Mouse (Mus musculus): ENCODE data around the gene Cep57. TPM values are rescaled to one million over a fixed set of nuclear protein-coding genes. Genes with fewer than 3 reads are reported as not detected.
"Not testable (repeated sequence)": the region's sequence is repeated elsewhere in the genome, so short reads cannot be mapped to it uniquely, and the experiment has no call there.

Gene Cep57
- polyA plus RNA-seq, 1 experiment from 2014 or later = 56.1 TPM

DNA sequence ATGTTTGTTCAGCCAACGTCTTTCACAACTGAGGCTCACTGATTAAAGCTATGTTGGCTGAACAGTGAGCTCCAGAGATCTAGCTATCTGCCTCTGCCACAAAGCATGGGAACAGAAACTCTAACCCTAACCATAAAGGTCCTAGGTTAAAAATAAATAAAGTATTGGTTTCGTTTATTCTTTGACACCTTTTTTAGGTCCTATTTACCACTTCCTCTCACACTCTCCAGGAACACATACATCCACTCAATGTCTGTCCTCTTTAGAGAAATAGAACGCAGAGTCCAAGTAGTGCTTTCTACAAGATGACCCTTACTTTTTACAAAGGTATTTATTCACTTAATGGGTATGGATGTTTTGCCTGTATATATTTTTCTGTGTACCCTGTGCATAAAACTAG is 6.1 kb downstream of the Cep57 start:
- WGBS = 94% methylated on average over 3 of the region's 3 CpGs
- Histone ChIP-seq H3K9ac (ENCODE audit: low read length) (no peak overlapping the region), H3K4me2 (ENCODE audit: low read length) (no peak overlapping the region), H3K4me1 (replicated peaks; ENCODE audit: control insufficient read depth, insufficient read depth, low read length) (peaks cover 14% of the 10 kb centered on the region), H3K27ac (ENCODE audit: low read depth) (no peak overlapping the region), H3K4me3 (ENCODE audit: low read depth, low read length) (no peak overlapping the region), H3K9me3 (ENCODE audit: control insufficient read depth, low read length) (no peaks in the 10 kb centered on the region), H3K36me3 (ENCODE audit: control insufficient read depth, insufficient read depth, low read length) (peaks cover 66% of the 10 kb centered on the region), H3K27me3 (replicated peaks; ENCODE audit: control insufficient read depth, insufficient read depth, low read length) (no peaks in the 10 kb centered on the region)
- DNase-seq (ENCODE audit: low spot score) = no peak
- no peak for ATAC-seq (replicated peaks; ENCODE audit: low FRiP score, low TSS enrichment, low read depth)

DNA sequence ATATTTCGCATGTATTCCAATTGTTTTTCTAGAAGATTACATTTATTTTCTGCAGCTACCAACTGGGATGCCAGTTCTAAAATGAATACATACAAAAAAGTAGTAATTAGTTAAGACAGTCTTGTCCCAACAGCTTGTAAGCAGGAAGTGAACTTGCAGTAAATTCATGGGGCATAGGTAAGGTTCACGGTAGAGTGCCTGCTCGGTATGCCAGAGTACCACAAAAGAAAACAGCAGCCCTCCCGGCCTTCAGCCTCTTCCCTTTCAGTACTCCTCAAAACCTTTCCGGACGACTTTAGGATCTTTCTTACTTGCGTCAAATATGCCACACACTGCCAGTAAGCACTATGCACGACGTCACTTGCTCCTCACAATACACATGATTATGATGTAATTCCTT is 8.5 kb downstream of the Cep57 start:
- ATAC-seq (replicated peaks; ENCODE audit: low FRiP score, low TSS enrichment, low read depth) (no peak), DNase-seq (ENCODE audit: low spot score) (no peak)
- H3K36me3 ChIP-seq (ENCODE audit: control insufficient read depth, insufficient read depth, low read length) = peaks cover 86% of the 10 kb centered on the region
- no peaks in the 10 kb centered on the region for H3K9me3 ChIP-seq (ENCODE audit: control insufficient read depth, low read length)
- H3K9ac ChIP-seq (ENCODE audit: low read length) = no peak overlapping the region
- H3K27ac ChIP-seq (ENCODE audit: low read depth) = no peak overlapping the region
- no peaks in the 10 kb centered on the region for H3K4me1 ChIP-seq (replicated peaks; ENCODE audit: control insufficient read depth, insufficient read depth, low read length)
- no peaks in the 10 kb centered on the region for H3K27me3 ChIP-seq (replicated peaks; ENCODE audit: control insufficient read depth, insufficient read depth, low read length)
- no peak overlapping the region for H3K4me3 ChIP-seq (ENCODE audit: low read depth, low read length)
- WGBS = 90% methylated on average over 9 of the region's 9 CpGs
- no peak overlapping the region for H3K4me2 ChIP-seq (ENCODE audit: low read length)

DNA sequence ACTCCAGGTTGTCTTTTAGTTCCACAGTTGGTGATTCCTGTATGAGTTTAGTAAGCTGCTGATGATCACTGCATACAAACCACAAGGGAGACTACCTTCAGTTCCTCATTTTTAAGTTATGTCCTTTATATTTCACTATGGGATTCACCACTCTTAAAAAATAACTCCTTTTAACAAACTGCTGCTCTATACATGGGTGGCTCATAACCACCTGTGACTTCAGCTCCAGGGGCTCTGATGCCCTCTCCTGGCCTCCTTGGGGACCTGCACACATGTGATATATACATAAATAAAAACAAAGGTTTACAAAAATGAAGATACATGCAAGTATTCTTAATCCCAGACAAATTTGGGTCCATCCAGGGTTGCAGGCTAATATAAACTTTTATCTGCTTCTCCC is 17.0 kb downstream of the Cep57 start:
- Histone ChIP-seq H3K4me3 (ENCODE audit: low read depth, low read length) (no peak overlapping the region), H3K9me3 (ENCODE audit: control insufficient read depth, low read length) (no peaks in the 10 kb centered on the region), H3K27me3 (replicated peaks; ENCODE audit: control insufficient read depth, insufficient read depth, low read length) (no peaks in the 10 kb centered on the region), H3K4me1 (replicated peaks; ENCODE audit: control insufficient read depth, insufficient read depth, low read length) (no peaks in the 10 kb centered on the region), H3K4me2 (ENCODE audit: low read length) (no peak overlapping the region), H3K36me3 (ENCODE audit: control insufficient read depth, insufficient read depth, low read length) (peaks cover 92% of the 10 kb centered on the region), H3K9ac (ENCODE audit: low read length) (no peak overlapping the region), H3K27ac (ENCODE audit: low read depth) (no peak overlapping the region)
- DNase-seq (ENCODE audit: low spot score) = no peak
- ATAC-seq (replicated peaks; ENCODE audit: low FRiP score, low TSS enrichment, low read depth) = no peak

DNA sequence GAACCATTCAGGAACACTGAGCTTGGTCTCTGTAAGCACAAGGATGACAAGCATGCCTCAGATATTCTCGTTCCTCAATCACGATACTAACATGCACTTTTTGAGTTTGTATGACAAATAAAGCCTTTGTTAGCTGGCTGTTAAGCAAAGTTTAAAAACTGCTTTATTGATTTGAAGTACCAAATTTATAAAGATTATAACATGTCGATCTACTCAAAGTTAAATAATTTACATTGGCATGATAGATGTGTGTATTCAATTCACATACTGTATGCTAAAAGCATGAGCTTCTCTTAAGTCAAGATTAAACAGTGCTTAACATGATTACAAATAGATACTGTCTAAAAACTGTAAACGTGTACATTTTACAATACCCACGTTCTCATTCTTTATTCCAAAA is 19.2 kb downstream of the Cep57 start:
- H3K4me2 ChIP-seq (ENCODE audit: low read length) = no peak overlapping the region
- no peaks in the 10 kb centered on the region for H3K27me3 ChIP-seq (replicated peaks; ENCODE audit: control insufficient read depth, insufficient read depth, low read length)
- H3K4me3 ChIP-seq (ENCODE audit: low read depth, low read length) = no peak overlapping the region
- no peak overlapping the region for H3K9ac ChIP-seq (ENCODE audit: low read length)
- no peaks in the 10 kb centered on the region for H3K4me1 ChIP-seq (replicated peaks; ENCODE audit: control insufficient read depth, insufficient read depth, low read length)
- ATAC-seq (replicated peaks; ENCODE audit: low FRiP score, low TSS enrichment, low read depth) (no peak), DNase-seq (ENCODE audit: low spot score) (no peak)
- WGBS = 89% methylated on average over 5 of the region's 5 CpGs
- no peaks in the 10 kb centered on the region for H3K9me3 ChIP-seq (ENCODE audit: control insufficient read depth, low read length)
- H3K36me3 ChIP-seq (ENCODE audit: control insufficient read depth, insufficient read depth, low read length) = peaks cover 91% of the 10 kb centered on the region
- no peak overlapping the region for H3K27ac ChIP-seq (ENCODE audit: low read depth)

DNA sequence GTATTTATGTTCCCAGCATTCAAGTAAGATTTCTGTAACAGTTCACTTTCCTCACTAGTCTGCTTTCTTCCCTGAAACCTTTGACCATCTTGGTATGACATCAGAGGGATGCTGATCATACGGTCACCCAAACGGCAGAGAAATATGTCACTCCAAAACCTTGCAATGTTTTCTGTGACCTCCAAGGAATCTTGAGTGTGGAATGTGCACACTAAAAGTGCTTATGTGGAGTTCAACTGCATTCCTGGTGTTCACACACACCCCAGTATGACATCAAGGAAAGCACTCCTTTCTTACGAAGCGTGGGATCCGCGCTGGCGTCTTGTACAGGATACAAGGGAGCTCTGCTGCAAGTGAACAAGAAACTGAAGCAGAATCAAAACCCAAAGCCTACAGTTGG is 20.1 kb downstream of the Cep57 start:
- 91% methylated on average over 7 of the region's 7 CpGs for WGBS
- H3K27ac ChIP-seq (ENCODE audit: low read depth) = no peak overlapping the region
- H3K27me3 ChIP-seq (replicated peaks; ENCODE audit: control insufficient read depth, insufficient read depth, low read length) = no peaks in the 10 kb centered on the region
- ATAC-seq (replicated peaks; ENCODE audit: low FRiP score, low TSS enrichment, low read depth) (no peak), DNase-seq (ENCODE audit: low spot score) (no peak)
- H3K4me1 ChIP-seq (replicated peaks; ENCODE audit: control insufficient read depth, insufficient read depth, low read length) = no peaks in the 10 kb centered on the region
- no peak overlapping the region for H3K4me3 ChIP-seq (ENCODE audit: low read depth, low read length)
- peaks cover 91% of the 10 kb centered on the region for H3K36me3 ChIP-seq (ENCODE audit: control insufficient read depth, insufficient read depth, low read length)
- no peaks in the 10 kb centered on the region for H3K9me3 ChIP-seq (ENCODE audit: control insufficient read depth, low read length)
- H3K4me2 ChIP-seq (ENCODE audit: low read length) = no peak overlapping the region
- no peak overlapping the region for H3K9ac ChIP-seq (ENCODE audit: low read length)

DNA sequence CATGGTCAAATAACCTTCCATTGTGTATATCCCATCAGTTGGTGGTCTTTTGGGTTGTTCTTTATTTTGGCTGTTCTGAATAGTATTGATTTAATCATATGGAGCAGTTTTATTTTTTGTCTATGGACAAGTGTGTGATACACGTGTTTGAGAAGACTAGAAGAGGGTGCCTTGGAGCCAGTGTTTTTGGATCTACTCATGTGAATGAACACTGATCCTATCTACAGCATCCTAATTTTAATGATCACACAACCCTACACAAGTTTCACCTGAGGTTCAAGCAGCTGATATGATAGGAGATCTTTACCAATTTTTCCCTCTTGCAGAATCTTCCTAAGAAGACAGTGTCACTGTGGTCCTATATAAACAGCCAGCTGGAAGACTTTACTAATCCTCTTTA is 22.4 kb downstream of the Cep57 start:
- H3K4me3 ChIP-seq (ENCODE audit: low read depth, low read length) = no peak overlapping the region
- DNase-seq (ENCODE audit: low spot score) (no peak), ATAC-seq (replicated peaks; ENCODE audit: low FRiP score, low TSS enrichment, low read depth) (no peak)
- peaks cover 89% of the 10 kb centered on the region for H3K36me3 ChIP-seq (ENCODE audit: control insufficient read depth, insufficient read depth, low read length)
- H3K4me1 ChIP-seq (replicated peaks; ENCODE audit: control insufficient read depth, insufficient read depth, low read length) = no peaks in the 10 kb centered on the region
- H3K4me2 ChIP-seq (ENCODE audit: low read length) = no peak overlapping the region
- no peak overlapping the region for H3K9ac ChIP-seq (ENCODE audit: low read length)
- no peak overlapping the region for H3K27ac ChIP-seq (ENCODE audit: low read depth)
- WGBS = 85% methylated on average over 1 of the region's 1 CpGs
- no peaks in the 10 kb centered on the region for H3K27me3 ChIP-seq (replicated peaks; ENCODE audit: control insufficient read depth, insufficient read depth, low read length)
- no peaks in the 10 kb centered on the region for H3K9me3 ChIP-seq (ENCODE audit: control insufficient read depth, low read length)

DNA sequence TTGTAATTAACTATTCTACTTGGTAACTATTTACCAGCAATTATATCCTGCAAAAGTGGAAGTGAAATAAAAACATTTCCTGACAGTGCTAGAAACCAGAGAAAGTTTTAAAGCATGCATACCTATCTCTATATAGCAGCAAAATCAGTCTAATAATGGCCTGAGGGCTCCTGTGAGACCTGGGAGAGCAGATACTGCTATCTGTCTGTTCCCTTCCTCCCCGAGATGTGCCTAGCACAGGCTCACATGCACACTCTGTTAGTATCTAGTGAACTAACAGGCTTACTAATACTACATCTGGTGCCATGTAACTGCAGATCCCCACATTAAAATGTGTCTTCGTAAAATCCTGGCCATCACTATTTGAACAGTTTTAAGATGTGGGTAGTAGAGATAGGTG is 32.2 kb downstream of the Cep57 start:
- no peak for ATAC-seq (replicated peaks; ENCODE audit: low FRiP score, low TSS enrichment, low read depth)
- Histone ChIP-seq H3K9me3 (ENCODE audit: control insufficient read depth, low read length) (no peaks in the 10 kb centered on the region), H3K4me2 (ENCODE audit: low read length) (no peak overlapping the region), H3K36me3 (ENCODE audit: control insufficient read depth, insufficient read depth, low read length) (peaks cover 82% of the 10 kb centered on the region), H3K27ac (ENCODE audit: low read depth) (no peak overlapping the region), H3K9ac (ENCODE audit: low read length) (no peak overlapping the region), H3K4me3 (ENCODE audit: low read depth, low read length) (no peak overlapping the region), H3K4me1 (replicated peaks; ENCODE audit: control insufficient read depth, insufficient read depth, low read length) (no peaks in the 10 kb centered on the region), H3K27me3 (replicated peaks; ENCODE audit: control insufficient read depth, insufficient read depth, low read length) (no peaks in the 10 kb centered on the region)
- DNase-seq (ENCODE audit: low spot score) = no peak
- WGBS = 88% methylated on average over 2 of the region's 2 CpGs

DNA sequence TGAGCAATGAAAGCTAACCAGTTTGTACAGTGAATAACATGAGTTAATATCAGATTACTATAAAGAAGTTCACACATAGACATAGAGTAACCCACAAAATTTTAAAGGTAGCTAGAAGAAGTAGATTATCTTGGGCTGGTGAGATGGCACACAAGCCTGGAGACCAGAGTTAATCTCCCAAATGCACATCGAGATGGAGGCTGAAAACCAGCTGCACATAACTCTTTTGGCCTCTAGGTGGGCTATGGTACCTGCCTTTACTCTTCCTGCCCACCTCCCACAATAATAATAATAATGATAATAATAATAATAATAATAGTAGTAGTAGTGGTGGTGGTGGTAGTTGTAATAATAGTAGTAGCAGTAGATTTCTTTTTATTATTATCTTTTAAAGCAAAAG is 32.6 kb downstream of the Cep57 start:
- DNase-seq (ENCODE audit: low spot score) = no peak
- Histone ChIP-seq H3K9me3 (ENCODE audit: control insufficient read depth, low read length) (no peaks in the 10 kb centered on the region), H3K4me1 (replicated peaks; ENCODE audit: control insufficient read depth, insufficient read depth, low read length) (no peaks in the 10 kb centered on the region), H3K36me3 (ENCODE audit: control insufficient read depth, insufficient read depth, low read length) (peaks cover 82% of the 10 kb centered on the region), H3K4me2 (ENCODE audit: low read length) (no peak overlapping the region), H3K9ac (ENCODE audit: low read length) (no peak overlapping the region), H3K4me3 (ENCODE audit: low read depth, low read length) (no peak overlapping the region), H3K27me3 (replicated peaks; ENCODE audit: control insufficient read depth, insufficient read depth, low read length) (no peaks in the 10 kb centered on the region), H3K27ac (ENCODE audit: low read depth) (no peak overlapping the region)
- WGBS = 77% methylated on average over 1 of the region's 1 CpGs
- ATAC-seq (replicated peaks; ENCODE audit: low FRiP score, low TSS enrichment, low read depth) = no peak

DNA sequence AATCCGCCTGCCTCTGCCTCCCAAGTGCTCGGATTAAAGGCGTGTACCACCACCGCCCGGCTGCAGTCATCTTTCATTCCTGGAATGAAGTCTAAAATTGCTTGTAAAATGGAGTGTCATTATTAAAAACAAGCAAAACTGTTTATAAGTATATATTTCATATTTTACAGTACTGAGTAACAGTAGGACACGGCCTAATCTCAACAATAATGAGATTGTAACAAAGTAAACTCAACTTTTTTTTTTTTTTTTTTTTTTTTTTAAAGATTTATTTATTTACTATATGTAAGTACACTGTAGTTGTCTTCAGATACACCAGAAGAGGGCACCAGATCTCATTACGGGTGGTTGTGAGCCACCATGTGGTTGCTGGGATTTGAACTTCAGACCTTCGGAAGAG is 36.0 kb downstream of the Cep57 start:
- H3K36me3 ChIP-seq (ENCODE audit: control insufficient read depth, insufficient read depth, low read length) = peaks cover 82% of the 10 kb centered on the region
- not testable (repeated sequence) for H3K4me1 ChIP-seq (replicated peaks; ENCODE audit: control insufficient read depth, insufficient read depth, low read length); H3K27ac ChIP-seq (ENCODE audit: low read depth); ATAC-seq (replicated peaks; ENCODE audit: low FRiP score, low TSS enrichment, low read depth); H3K9me3 ChIP-seq (ENCODE audit: control insufficient read depth, low read length); H3K4me2 ChIP-seq (ENCODE audit: low read length); H3K9ac ChIP-seq (ENCODE audit: low read length); H3K4me3 ChIP-seq (ENCODE audit: low read depth, low read length); DNase-seq (ENCODE audit: low spot score); H3K27me3 ChIP-seq (replicated peaks; ENCODE audit: control insufficient read depth, insufficient read depth, low read length)
- WGBS = 94% methylated on average over 7 of the region's 8 CpGs

All from intestine, embryonic 14.5 days (tissue).